In genomic region chr2:126675169-126676121, GRCm38 (mm10) we compare ENCODE assay signal across 8 mouse cellular contexts. TPM values are rescaled to one million over a fixed set of nuclear protein-coding genes. Genes with fewer than 3 reads are reported as not detected.
DNase-seq lines count a peak whose midpoint lies in the region; ATAC-seq lines count a peak whose summit lies in the region.

No protein-coding gene starts in this region.

- H3K27me3 ChIP-seq in hindbrain, embryonic 13.5 days = no peaks in the 10 kb centered on the region

- peaks cover 7% of the 10 kb centered on the region for H3K36me3 ChIP-seq in hindbrain, embryonic 13.5 days

- peaks cover 43% of the 10 kb centered on the region for H3K4me1 ChIP-seq in hindbrain, embryonic 13.5 days (replicated peaks)

- ATAC-seq in hindbrain, embryonic 13.5 days (ENCODE audit: low FRiP score) = peak; percentile 96

- peak; percentile 94 for DNase-seq in R1 (ENCODE audit: low read depth, low spot score)
- DNase-seq in cerebellum, postnatal 14 days = peak; percentile 88 to 92
- peak; percentile 76 to 79 for DNase-seq in frontal cortex, postnatal 14 days (ENCODE audit: low spot score in 2 of 2)
- peak; percentile 74 to 94 for DNase-seq in layer of hippocampus, postnatal 25 days (ENCODE audit: extremely low spot score in 1 of 2, low spot score in 1 of 2)
- peak; percentile 85 for DNase-seq in lung, postnatal 14 days
- peak; percentile 86 for DNase-seq in ovary, postnatal 36 days (ENCODE audit: low spot score)
- DNase-seq in thymus, postnatal 14 days = peak; percentile 89

- H3K9ac ChIP-seq in hindbrain, embryonic 13.5 days = peak overlapping the region; percentile 99

- no peaks in the 10 kb centered on the region for H3K9me3 ChIP-seq in hindbrain, embryonic 13.5 days

- WGBS in hindbrain, embryonic 13.5 days = 1% methylated on average over 99 of the region's 99 CpGs

- H3K4me2 ChIP-seq in hindbrain, embryonic 13.5 days = peak overlapping the region; percentile 72

- peak overlapping the region; percentile 100 for H3K27ac ChIP-seq in hindbrain, embryonic 13.5 days

- H3K4me3 ChIP-seq in hindbrain, embryonic 13.5 days = peak overlapping the region; percentile 96

RNA-seq across cellular contexts. Expression of gene Gabpb1, which starts 0.7 kb away (rescaled TPM):
- 51.7 and 52.6 TPM in 2 replicates for polyA plus RNA-seq in hindbrain, embryonic 13.5 days (2015; fragmentation: Nextera tagmentation; extraction: Ambion mirVana)
- total RNA-seq in layer of hippocampus, postnatal 25 days (2021) = 10 to 100 TPM; 18.2 to 20.2 TPM

RNA-seq across cellular contexts. Expression of gene Usp8, which starts 31.7 kb away (rescaled TPM):
- polyA plus RNA-seq in hindbrain, embryonic 13.5 days (2015; fragmentation: Nextera tagmentation; extraction: Ambion mirVana) = 29.1 and 29.4 TPM in 2 replicates
- 10 to 100 TPM; 50.2 to 50.7 TPM for total RNA-seq in layer of hippocampus, postnatal 25 days (2021)

RNA-seq across cellular contexts. Expression of gene Hdc, which starts 56.3 kb away (rescaled TPM):
- polyA plus RNA-seq in hindbrain, embryonic 13.5 days (2015; fragmentation: Nextera tagmentation; extraction: Ambion mirVana) = 1.0 and 2.8 TPM in 2 replicates
- total RNA-seq in layer of hippocampus, postnatal 25 days (2021) = 1 to 10 TPM in 1 of 2 experiments, under 1 TPM in 1; 0.84 to 1.4 TPM

Comparison
In these comparisons a context has a peak if more than half of its experiments do, and no peak if none do; other contexts are left out.
1. Peak in every context shown above with its lines: DNase-seq, ATAC-seq, H3K4me3 ChIP-seq and H3K27ac ChIP-seq.